In the genomic region with DNA sequence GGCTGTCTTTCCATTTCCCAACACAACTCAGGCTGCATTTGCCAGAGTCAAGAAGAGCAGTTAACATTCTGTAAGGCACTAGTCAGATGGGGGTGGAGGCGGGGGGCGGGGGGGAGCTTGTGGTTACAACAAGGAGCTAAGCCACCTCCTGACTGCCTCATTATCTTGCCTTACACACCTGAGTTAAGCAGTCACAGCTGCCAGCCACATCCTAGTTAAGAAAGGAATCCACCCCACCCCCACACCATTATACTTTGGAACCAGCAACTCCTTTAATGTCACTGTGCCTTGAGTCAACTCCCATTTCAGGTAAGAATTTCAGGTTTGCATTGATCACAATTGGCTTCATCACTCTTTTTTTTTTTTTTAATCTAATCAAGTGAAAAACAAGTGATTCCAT, we compare ENCODE assay signal across 16 mouse cellular contexts. TPM values are rescaled to one million over a fixed set of nuclear protein-coding genes. Genes with fewer than 3 reads are reported as not detected.
DNase-seq lines count a peak whose midpoint lies in the region; ATAC-seq lines count a peak whose summit lies in the region.
"Had no signal": no experiment of that assay in that cellular context is flagged by ENCODE, and none has a peak within 500 bp of the region (broad histone marks: within the 10 kb centered on the region; RNA-seq: fewer than 3 reads in every experiment).

No protein-coding gene starts in this region.

- WGBS in heart, embryonic 16.5 days, result 85% methylated on average over 2 of the region's 2 CpGs
- WGBS in embryonic facial prominence, embryonic 10.5 days, result 44% methylated on average over 2 of the region's 2 CpGs
- 51% methylated on average over 2 of the region's 2 CpGs for WGBS in hindbrain, embryonic 10.5 days

- no peaks in the 10 kb centered on the region for H3K36me3 ChIP-seq in heart, embryonic 16.5 days (ENCODE audit: control insufficient read depth, insufficient read depth)
- no peaks in the 10 kb centered on the region for H3K36me3 ChIP-seq in embryonic facial prominence, embryonic 10.5 days (replicated peaks)
- H3K36me3 ChIP-seq in hindbrain, embryonic 10.5 days, result no peaks in the 10 kb centered on the region
- H3K36me3 ChIP-seq: heart, embryonic 10.5 days; intestine, embryonic 15.5 days; limb, embryonic 12.5 days; neural tube, embryonic 12.5 days had no signal

- no peaks in the 10 kb centered on the region for H3K27me3 ChIP-seq in heart, embryonic 16.5 days (ENCODE audit: control insufficient read depth, insufficient read depth, low read length)
- H3K27me3 ChIP-seq in embryonic facial prominence, embryonic 10.5 days (replicated peaks; ENCODE audit: low read depth, poor library complexity, severe bottlenecking), result no peaks in the 10 kb centered on the region
- H3K27me3 ChIP-seq in hindbrain, embryonic 10.5 days (ENCODE audit: insufficient read depth, poor library complexity, severe bottlenecking), result no peaks in the 10 kb centered on the region
- H3K27me3 ChIP-seq: intestine, embryonic 15.5 days; limb, embryonic 12.5 days; neural tube, embryonic 12.5 days had no signal

- no peaks in the 10 kb centered on the region for H3K9me3 ChIP-seq in heart, embryonic 16.5 days (replicated peaks; ENCODE audit: control insufficient read depth, low read length)
- no peaks in the 10 kb centered on the region for H3K9me3 ChIP-seq in embryonic facial prominence, embryonic 10.5 days
- no peaks in the 10 kb centered on the region for H3K9me3 ChIP-seq in hindbrain, embryonic 10.5 days
- H3K9me3 ChIP-seq: heart, embryonic 10.5 days; intestine, embryonic 15.5 days; limb, embryonic 12.5 days; neural tube, embryonic 12.5 days had no signal

- no peak for DNase-seq in heart, adult 18-20 months
- DNase-seq in CD4-positive, CD25-positive, alpha-beta regulatory T cell, adult 2 months (ENCODE audit: low read depth, low spot score), result peak; percentile 41
- peak; percentile 10 for DNase-seq in embryonic facial prominence, embryonic 10.5 days (ENCODE audit: low spot score)
- DNase-seq in thymus, postnatal 0 days (ENCODE audit: low spot score), result peak; percentile 78
- DNase-seq in retina, postnatal 1 day, result no peak
- no peak for DNase-seq in left cerebral cortex, postnatal 36 days (ENCODE audit: low spot score in 2 of 2)
- DNase-seq in hindbrain, embryonic 10.5 days (ENCODE audit: low spot score), result no peak
- DNase-seq: adrenal gland, postnatal 25 days; cerebellum, postnatal 10 days; forebrain, postnatal 0 days; kidney, postnatal 14 days had no signal

- peak; percentile 55; the same call in 1 of the 2 replicates for ATAC-seq in heart, embryonic 16.5 days (replicated peaks; ENCODE audit: extremely low read depth, insufficient read depth, low FRiP score)
- ATAC-seq: forebrain, postnatal 0 days; intestine, embryonic 15.5 days had no signal

- H3K4me2 ChIP-seq in heart, embryonic 16.5 days (ENCODE audit: low read depth, low read length), result no peak overlapping the region
- H3K4me2 ChIP-seq: intestine, embryonic 15.5 days; limb, embryonic 12.5 days; neural tube, embryonic 12.5 days had no signal

- no peak overlapping the region for H3K4me3 ChIP-seq in heart, embryonic 16.5 days (ENCODE audit: low read length)
- H3K4me3 ChIP-seq in embryonic facial prominence, embryonic 10.5 days, result no peak overlapping the region
- H3K4me3 ChIP-seq in hindbrain, embryonic 10.5 days, result no peak overlapping the region
- H3K4me3 ChIP-seq: heart, embryonic 10.5 days; intestine, embryonic 15.5 days; limb, embryonic 12.5 days; neural tube, embryonic 12.5 days had no signal

- no peak overlapping the region for H3K27ac ChIP-seq in heart, embryonic 16.5 days (ENCODE audit: low read length)
- no peak overlapping the region for H3K27ac ChIP-seq in embryonic facial prominence, embryonic 10.5 days (replicated peaks)
- H3K27ac ChIP-seq in hindbrain, embryonic 10.5 days, result no peak overlapping the region
- H3K27ac ChIP-seq: heart, embryonic 10.5 days; intestine, embryonic 15.5 days; limb, embryonic 12.5 days; neural tube, embryonic 12.5 days had no signal

- no peak overlapping the region for H3K9ac ChIP-seq in heart, embryonic 16.5 days (ENCODE audit: low read length)
- H3K9ac ChIP-seq: forebrain, postnatal 0 days; intestine, embryonic 15.5 days; limb, embryonic 12.5 days; neural tube, embryonic 12.5 days had no signal

- intact Hi-C loops in left cerebral cortex, postnatal 36 days (cut with DNase I), result no loop called here

- peaks cover 2% of the 10 kb centered on the region; the same call in 1 of the 2 replicates for H3K4me1 ChIP-seq in heart, embryonic 16.5 days (ENCODE audit: control insufficient read depth, insufficient read depth, low read length)
- no peaks in the 10 kb centered on the region for H3K4me1 ChIP-seq in embryonic facial prominence, embryonic 10.5 days
- H3K4me1 ChIP-seq in hindbrain, embryonic 10.5 days (replicated peaks), result no peaks in the 10 kb centered on the region
- H3K4me1 ChIP-seq: heart, embryonic 10.5 days; intestine, embryonic 15.5 days; limb, embryonic 12.5 days; neural tube, embryonic 12.5 days had no signal

RNA-seq across cellular contexts. Expression of a gene that starts 28.5 kb away (rescaled TPM):
- 39.6 and 44.2 TPM in 2 replicates for polyA plus RNA-seq in heart, embryonic 16.5 days (2015; fragmentation: Nextera tagmentation; extraction: Ambion mirVana)
- 10 to 100 TPM; 52.4 to 63.8 TPM for total RNA-seq in heart, adult 18-20 months (2021)
- polyA plus RNA-seq in embryonic facial prominence, embryonic 10.5 days (2016; fragmentation: Nextera tagmentation; extraction: Ambion mirVana), result 3.4 and 3.5 TPM in 2 replicates
- 56.2 and 60.5 TPM in 2 replicates for polyA plus RNA-seq in thymus, postnatal 0 days (2015; fragmentation: Nextera tagmentation; extraction: Ambion mirVana)
- 10 to 100 TPM; 11.4 to 14.7 TPM for total RNA-seq in left cerebral cortex, postnatal 36 days (2021)
- 4.1 and 4.2 TPM in 2 replicates for polyA plus RNA-seq in hindbrain, embryonic 10.5 days (2016; fragmentation: Nextera tagmentation; extraction: Ambion mirVana)

Comparison
In these comparisons a context has a peak if more than half of its experiments do, and no peak if none do; other contexts are left out.
1. DNase-seq: peak in CD4-positive, CD25-positive, alpha-beta regulatory T cell, adult 2 months (single experiment), embryonic facial prominence, embryonic 10.5 days (single experiment) and thymus, postnatal 0 days (single experiment); none in heart, adult 18-20 months (0 of 2), retina, postnatal 1 day (single experiment), left cerebral cortex, postnatal 36 days (0 of 2) and hindbrain, embryonic 10.5 days (single experiment).